Mouse (Mus musculus) cortical plate, adult 2 months (tissue): ENCODE measurements at regions not wholly inside any gene's neighbourhood (a gene's known extent, or its start where the extent isn't known, plus 50 kb on each side); places are given as distances from the start of the nearest gene placed in this dataset.

ENCODE experiments used
- CTCF ChIP-seq: fragments of 200-500 bp; IDR thresholded peaks from 2 replicates; pipeline ENCODE4 v1.5.1; 2011; ENCODE audit warnings: mild to moderate bottlenecking, control low read depth, low read length; ENCODE audit not compliant: insufficient read depth; ENCODE audit errors: extremely low read depth
- POLR2A ChIP-seq: fragments of 200-500 bp; IDR thresholded peaks from 2 replicates; pipeline ENCODE4 v1.6.1; 2011; ENCODE audit warnings: mild to moderate bottlenecking, low read length, control low read depth; ENCODE audit not compliant: insufficient read depth; ENCODE audit errors: extremely low read depth

DNA sequence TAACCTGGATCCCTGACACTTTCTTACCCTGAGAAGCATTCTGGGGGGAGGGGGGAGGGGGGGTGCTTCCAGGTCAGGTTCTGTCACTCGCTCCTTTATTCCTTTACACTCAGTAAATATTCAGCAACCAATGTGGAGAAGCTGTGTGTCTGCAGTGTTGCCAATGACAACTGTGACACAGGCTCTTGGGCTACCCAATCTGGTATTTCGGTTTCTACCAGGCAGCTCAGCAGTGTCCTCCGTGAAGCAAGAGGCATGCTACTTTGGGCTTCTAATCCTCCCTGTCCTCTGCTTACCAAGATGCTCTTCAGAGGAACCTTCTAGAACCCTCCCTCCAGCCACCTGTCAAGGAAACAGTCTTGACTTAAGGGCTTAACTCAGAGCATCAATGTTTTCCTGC lies 290.7 kb downstream of the Emp1 start:
- TF ChIP-seq CTCF (no peak), POLR2A (no peak)
